Mouse (Mus musculus): ENCODE data around the gene Crocc2. TPM values are rescaled to one million over a fixed set of nuclear protein-coding genes. Genes with fewer than 3 reads are reported as not detected.

Gene Crocc2
- polyA plus RNA-seq, 1 experiment from 2014 or later, result not detected

- DNase-seq (no peak), ATAC-seq (ENCODE audit: low read depth) (no peak)
- H3K27ac ChIP-seq, result no peak overlapping the region
- no peaks in the 10 kb centered on the region for H3K9me3 ChIP-seq (replicated peaks)
- no peaks in the 10 kb centered on the region for H3K27me3 ChIP-seq
- no peak overlapping the region for H3K9ac ChIP-seq
- no peak overlapping the region for H3K4me3 ChIP-seq (replicated peaks)
- 68% methylated on average over 7 of the region's 7 CpGs for WGBS (ENCODE audit: insufficient replicate concordance)
- H3K36me3 ChIP-seq, result no peaks in the 10 kb centered on the region
- peaks cover 6% of the 10 kb centered on the region; the same call in 1 of the 2 replicates for H3K4me1 ChIP-seq (replicated peaks)
- H3K4me2 ChIP-seq, result no peak overlapping the region
Measured at GRCm38 (mm10) chr1:93139713-93140112, 28.8 kb upstream of the Crocc2 start.

DNA sequence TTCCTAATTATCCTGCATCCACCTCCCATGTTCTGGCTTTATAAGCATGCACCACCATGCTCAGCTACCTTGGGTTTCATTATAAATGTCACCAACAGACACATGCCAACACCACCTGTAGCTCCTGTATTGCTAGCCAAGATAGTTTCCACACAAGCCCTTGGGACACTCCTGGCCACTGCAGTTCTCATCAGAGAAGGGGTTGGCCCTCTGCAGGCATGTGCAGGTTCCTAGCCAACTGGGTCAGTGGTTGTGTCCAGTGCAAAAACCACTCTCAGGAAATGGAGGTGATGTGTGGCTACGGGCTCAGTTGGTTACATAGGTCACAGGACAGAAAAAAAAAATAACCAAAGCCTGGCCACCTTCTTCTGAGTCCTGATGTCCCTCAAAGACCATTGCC is 25.7 kb upstream of the Crocc2 start:
- no peaks in the 10 kb centered on the region for H3K27me3 ChIP-seq

DNA sequence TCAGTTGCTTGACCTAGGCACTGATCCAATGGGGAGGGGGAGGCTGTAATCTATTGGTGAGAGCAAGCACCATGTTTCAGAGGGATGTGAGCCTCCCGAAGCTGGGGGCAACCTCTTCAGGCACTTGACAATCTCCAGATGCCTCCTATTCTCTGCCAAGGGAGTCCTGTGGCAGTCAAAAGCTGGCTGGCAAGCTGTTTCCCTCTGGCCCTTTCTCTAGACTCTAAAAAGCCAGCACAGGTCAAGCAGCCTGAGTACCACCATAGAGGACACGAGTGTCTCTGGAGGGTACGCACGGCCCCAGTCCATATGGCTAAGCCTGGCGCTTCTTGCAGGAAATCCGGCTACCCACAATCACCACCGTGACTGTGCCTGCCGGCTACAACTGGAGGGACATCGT is 24.3 kb upstream of the Crocc2 start:
- 69% methylated on average over 9 of the region's 9 CpGs for WGBS (ENCODE audit: insufficient replicate concordance)
- H3K4me3 ChIP-seq (replicated peaks), result no peak overlapping the region
- H3K27ac ChIP-seq, result no peak overlapping the region
- ATAC-seq (ENCODE audit: low read depth), result no peak
- no peak overlapping the region for H3K4me2 ChIP-seq
- H3K4me1 ChIP-seq (replicated peaks), result no peaks in the 10 kb centered on the region
- no peaks in the 10 kb centered on the region for H3K27me3 ChIP-seq
- no peaks in the 10 kb centered on the region for H3K9me3 ChIP-seq (replicated peaks)
- DNase-seq, result no peak
- H3K9ac ChIP-seq, result no peak overlapping the region
- H3K36me3 ChIP-seq, result no peaks in the 10 kb centered on the region

More for the DNA sequence above, 25.7 kb upstream of the Crocc2 start:
- Histone ChIP-seq H3K4me3 (replicated peaks) (no peak overlapping the region), H3K36me3 (no peaks in the 10 kb centered on the region), H3K9ac (no peak overlapping the region), H3K4me2 (no peak overlapping the region), H3K27ac (no peak overlapping the region), H3K9me3 (replicated peaks) (no peaks in the 10 kb centered on the region), H3K4me1 (replicated peaks) (peaks cover 4% of the 10 kb centered on the region; the same call in 1 of the 2 replicates)
- no peak for DNase-seq
- 43% methylated on average over 1 of the region's 1 CpGs for WGBS (ENCODE audit: insufficient replicate concordance)
- no peak for ATAC-seq (ENCODE audit: low read depth)

GRCm38 (mm10) chr1:93150907-93151661 is 17.4 kb upstream of the Crocc2 start:
- DNase-seq (no peak), ATAC-seq (ENCODE audit: low read depth) (no peak)
- Histone ChIP-seq H3K9ac (no peak overlapping the region), H3K27me3 (no peaks in the 10 kb centered on the region), H3K36me3 (no peaks in the 10 kb centered on the region), H3K9me3 (replicated peaks) (no peaks in the 10 kb centered on the region), H3K4me1 (replicated peaks) (no peaks in the 10 kb centered on the region), H3K27ac (no peak overlapping the region), H3K4me3 (replicated peaks) (no peak overlapping the region), H3K4me2 (no peak overlapping the region)
- WGBS (ENCODE audit: insufficient replicate concordance), result 47% methylated on average over 2 of the region's 2 CpGs

- DNase-seq, result no peak
- H3K9me3 ChIP-seq (replicated peaks), result no peaks in the 10 kb centered on the region
- H3K36me3 ChIP-seq, result no peaks in the 10 kb centered on the region
- H3K4me3 ChIP-seq (replicated peaks), result no peak overlapping the region
- no peak overlapping the region for H3K9ac ChIP-seq
- no peak overlapping the region for H3K27ac ChIP-seq
- no peaks in the 10 kb centered on the region for H3K4me1 ChIP-seq (replicated peaks)
- no peaks in the 10 kb centered on the region for H3K27me3 ChIP-seq
- WGBS (ENCODE audit: insufficient replicate concordance), result 58% methylated on average over 4 of the region's 4 CpGs
- no peak overlapping the region for H3K4me2 ChIP-seq
- ATAC-seq (ENCODE audit: low read depth), result no peak
Measured at GRCm38 (mm10) chr1:93157566-93157965, 11.0 kb upstream of the Crocc2 start.

- no peaks in the 10 kb centered on the region for H3K27me3 ChIP-seq
- DNase-seq, result no peak
- no peak overlapping the region for H3K4me3 ChIP-seq (replicated peaks)
- no peak for ATAC-seq (ENCODE audit: low read depth)
- H3K27ac ChIP-seq, result no peak overlapping the region
- H3K4me2 ChIP-seq, result no peak overlapping the region
- 64% methylated on average over 8 of the region's 8 CpGs for WGBS (ENCODE audit: insufficient replicate concordance)
- H3K9ac ChIP-seq, result no peak overlapping the region
- H3K4me1 ChIP-seq (replicated peaks), result no peaks in the 10 kb centered on the region
- no peaks in the 10 kb centered on the region for H3K36me3 ChIP-seq
- no peaks in the 10 kb centered on the region for H3K9me3 ChIP-seq (replicated peaks)
Measured at GRCm38 (mm10) chr1:93158916-93159315, 9.6 kb upstream of the Crocc2 start.

DNA sequence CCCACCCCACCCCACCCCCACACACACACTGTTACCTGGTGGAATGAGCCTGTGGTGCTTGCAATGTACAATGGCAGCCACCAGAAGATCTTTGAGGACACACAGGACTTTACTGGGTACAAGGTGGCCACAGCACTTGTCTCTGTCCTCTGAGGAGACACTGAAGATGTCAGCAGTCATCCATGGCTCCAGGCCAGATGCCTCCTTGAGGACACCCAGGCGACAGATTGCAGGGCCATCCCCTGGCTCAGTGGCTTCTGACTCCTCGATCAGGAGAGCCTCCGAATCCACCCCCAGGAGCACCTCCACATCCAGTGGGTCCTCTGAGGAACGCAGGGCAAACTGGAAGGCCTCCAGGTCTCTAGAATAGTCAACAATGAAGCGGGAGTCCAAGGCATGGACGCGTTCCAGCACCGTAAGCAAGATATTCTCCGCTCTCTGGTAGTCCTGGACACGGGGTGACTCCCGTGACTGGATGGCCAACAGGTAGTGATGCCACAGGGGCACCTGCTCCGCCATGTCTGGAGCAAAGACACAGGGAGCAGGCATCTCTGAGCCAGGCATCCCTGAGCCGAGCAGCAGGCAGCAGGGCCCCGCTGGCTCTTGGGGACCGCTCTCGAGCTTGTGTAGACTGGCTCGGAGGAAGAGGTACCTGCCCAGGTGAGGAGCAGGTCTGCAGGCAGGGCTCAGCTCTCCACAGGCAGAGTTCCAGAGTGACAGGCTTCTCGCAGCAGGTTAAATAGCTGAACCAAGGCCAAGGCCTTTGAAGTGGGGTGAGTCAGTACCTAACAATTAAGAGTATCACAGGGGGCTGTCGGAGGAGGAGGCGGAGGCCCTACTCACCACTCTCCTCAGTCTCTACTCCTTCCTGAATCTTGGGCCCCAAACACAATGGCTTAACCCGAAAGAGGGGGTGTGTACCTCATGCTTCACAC is 8.7 kb upstream of the Crocc2 start:
- Histone ChIP-seq H3K9me3 (replicated peaks) (no peaks in the 10 kb centered on the region), H3K36me3 (no peaks in the 10 kb centered on the region), H3K4me2 (no peak overlapping the region), H3K9ac (no peak overlapping the region), H3K4me1 (replicated peaks) (no peaks in the 10 kb centered on the region), H3K27me3 (no peaks in the 10 kb centered on the region), H3K4me3 (replicated peaks) (no peak overlapping the region), H3K27ac (no peak overlapping the region)
- ATAC-seq (ENCODE audit: low read depth), result no peak
- no peak for DNase-seq
- 69% methylated on average over 21 of the region's 21 CpGs for WGBS (ENCODE audit: insufficient replicate concordance)

- H3K36me3 ChIP-seq, result no peaks in the 10 kb centered on the region
- H3K27ac ChIP-seq, result no peak within 1 kb of the TSS
- no peak within 1 kb of the TSS for H3K4me2 ChIP-seq
- H3K4me3 ChIP-seq (replicated peaks), result no peak within 1 kb of the TSS
- WGBS (ENCODE audit: insufficient replicate concordance), result 49% methylated on average over 8 of the region's 8 CpGs
- no peaks in the 10 kb centered on the region for H3K27me3 ChIP-seq
- no peaks in the 10 kb centered on the region for H3K4me1 ChIP-seq (replicated peaks)
- H3K9ac ChIP-seq, result no peak within 1 kb of the TSS
- DNase-seq, result no peak
- H3K9me3 ChIP-seq (replicated peaks), result no peaks in the 10 kb centered on the region
- 0 out of 2 replicates have a peak, but pooled peaks have one; percentile 10 for ATAC-seq (ENCODE audit: low read depth)
Measured at GRCm38 (mm10) chr1:93160501-93161133, 7.9 kb upstream of the Crocc2 start, which contains the start of gene 2310007B03Rik. TSS of gene 2310007B03Rik (minus strand) at chr1:93160948.

DNA sequence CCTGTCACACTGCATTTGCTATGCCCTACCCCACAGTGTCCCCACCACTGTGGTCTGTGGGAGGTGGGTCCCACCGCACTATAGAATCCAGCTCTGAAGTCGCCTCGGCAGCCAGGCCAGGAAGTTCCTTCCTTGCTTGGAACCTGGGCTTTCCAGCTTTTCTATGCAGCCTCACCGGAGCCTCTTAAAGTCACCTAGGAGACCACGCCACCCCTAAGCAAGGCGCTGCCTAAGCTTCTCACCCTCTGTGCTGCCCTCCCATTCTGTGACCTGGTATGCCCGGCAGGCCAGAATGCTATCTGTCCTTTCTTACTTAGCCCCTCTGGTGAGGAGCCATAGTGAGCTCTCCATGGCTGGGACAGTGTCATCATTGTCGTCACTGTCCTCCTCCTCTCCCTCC is 7.2 kb upstream of the Crocc2 start:
- H3K9me3 ChIP-seq (replicated peaks), result no peaks in the 10 kb centered on the region
- H3K4me2 ChIP-seq, result no peak overlapping the region

DNA sequence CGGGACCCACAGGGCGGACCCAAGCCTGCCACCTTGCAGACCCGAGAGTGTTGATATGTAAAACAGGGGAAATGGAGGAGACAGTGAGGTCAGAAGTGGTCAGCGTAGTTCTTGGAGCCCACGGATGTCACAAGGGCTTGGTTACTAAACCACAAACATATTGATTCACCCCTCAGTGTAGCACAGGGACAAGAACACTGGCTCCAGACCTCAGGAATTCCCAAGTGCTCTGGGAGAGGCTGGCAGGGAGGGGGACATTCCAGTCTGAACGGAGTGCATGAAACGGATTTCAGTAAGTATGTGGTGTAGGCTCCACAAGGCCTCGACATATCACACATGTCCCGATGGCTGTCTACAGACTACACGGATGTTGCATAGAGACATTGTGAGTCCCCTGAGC is 6.6 kb upstream of the Crocc2 start:
- Histone ChIP-seq H3K4me3 (replicated peaks) (no peak overlapping the region), H3K36me3 (no peaks in the 10 kb centered on the region), H3K4me2 (no peak overlapping the region), H3K27ac (no peak overlapping the region), H3K4me1 (replicated peaks) (no peaks in the 10 kb centered on the region), H3K9ac (no peak overlapping the region), H3K9me3 (replicated peaks) (no peaks in the 10 kb centered on the region), H3K27me3 (no peaks in the 10 kb centered on the region)
- DNase-seq, result no peak
- no peak for ATAC-seq (ENCODE audit: low read depth)
- 61% methylated on average over 10 of the region's 10 CpGs for WGBS (ENCODE audit: insufficient replicate concordance)

More for the DNA sequence above, 7.2 kb upstream of the Crocc2 start:
- no peak overlapping the region for H3K9ac ChIP-seq
- H3K4me1 ChIP-seq (replicated peaks), result no peaks in the 10 kb centered on the region
- H3K27ac ChIP-seq, result no peak overlapping the region
- ATAC-seq (ENCODE audit: low read depth) (no peak), DNase-seq (no peak)
- WGBS (ENCODE audit: insufficient replicate concordance), result 66% methylated on average over 8 of the region's 8 CpGs
- no peaks in the 10 kb centered on the region for H3K27me3 ChIP-seq
- no peak overlapping the region for H3K4me3 ChIP-seq (replicated peaks)
- no peaks in the 10 kb centered on the region for H3K36me3 ChIP-seq

- no peak overlapping the region for H3K27ac ChIP-seq
- DNase-seq, result no peak
- no peak overlapping the region for H3K4me2 ChIP-seq
- H3K4me1 ChIP-seq (replicated peaks), result no peaks in the 10 kb centered on the region
- no peak overlapping the region for H3K4me3 ChIP-seq (replicated peaks)
- ATAC-seq (ENCODE audit: low read depth), result no peak
- WGBS (ENCODE audit: insufficient replicate concordance), result 56% methylated on average over 7 of the region's 7 CpGs
- H3K36me3 ChIP-seq, result no peaks in the 10 kb centered on the region
- no peak overlapping the region for H3K9ac ChIP-seq
- no peaks in the 10 kb centered on the region for H3K27me3 ChIP-seq
- H3K9me3 ChIP-seq (replicated peaks), result no peaks in the 10 kb centered on the region
Measured at GRCm38 (mm10) chr1:93162588-93162987, 5.9 kb upstream of the Crocc2 start.

All from liver, embryonic 13.5 days (tissue).